Mouse (Mus musculus): ENCODE results near the gene Hadha. TPM values are rescaled to one million over a fixed set of nuclear protein-coding genes. Genes with fewer than 3 reads are reported as not detected.

Gene Hadha
- polyA plus RNA-seq, 1 experiment, result 118 TPM

Other genes with a start within 250 kb of the Hadha start
- 0.10 TPM in 2 replicates for gene Il6, start 142.0 kb downstream of the Hadha start, polyA plus RNA-seq (2012; rRNA removed)
- 24.4 and 25.0 TPM in 2 replicates for gene Tyms, start 81.5 kb downstream of the Hadha start, polyA plus RNA-seq (2012; rRNA removed)
- gene Garem2, start 50.0 kb downstream of the Hadha start, polyA plus RNA-seq (2012; rRNA removed), result 0.10 TPM in 1 of 2 replicates, not detected in the other
- gene 3110082J24Rik, start 49.1 kb downstream of the Hadha start, polyA plus RNA-seq (2012; rRNA removed), result not detected in 2 replicates
- gene Hadhb, start 86 bp upstream of the Hadha start, polyA plus RNA-seq (2012; rRNA removed), result 169 and 193 TPM in 2 replicates
- gene Adgrf3, start 50.6 kb upstream of the Hadha start, polyA plus RNA-seq (2012; rRNA removed), result 0.01 TPM in 1 of 2 replicates, not detected in the other
- gene Selenoi, start 77.4 kb upstream of the Hadha start, polyA plus RNA-seq (2012; rRNA removed), result 19.0 and 19.4 TPM in 2 replicates
- 0.04 TPM in 1 of 2 replicates, not detected in the other for gene Drc1, start 126.2 kb upstream of the Hadha start, polyA plus RNA-seq (2012; rRNA removed)

Data from urinary bladder, adult 2 months (tissue).